ENCODE assay signal across 29 mouse cellular contexts in the genomic region with DNA sequence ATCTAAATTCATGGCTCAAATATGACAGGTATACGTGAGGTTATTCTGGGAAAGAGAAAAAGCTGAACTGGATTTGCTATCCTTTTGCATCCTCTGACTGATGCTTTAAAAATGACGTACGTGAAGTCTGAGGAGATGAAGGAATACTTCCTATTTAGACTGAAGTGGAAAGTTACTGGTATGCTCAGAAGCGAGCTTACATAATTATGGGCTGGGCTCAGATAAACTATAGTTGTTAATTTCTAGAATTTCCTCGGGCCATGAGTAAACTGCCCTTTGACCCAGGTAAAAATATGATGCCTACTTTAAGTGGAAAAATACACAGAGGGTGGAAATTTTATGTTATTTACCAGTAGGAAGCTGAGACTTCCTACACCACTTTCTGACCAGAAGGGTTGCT. TPM values are rescaled to one million over a fixed set of nuclear protein-coding genes. Genes with fewer than 3 reads are reported as not detected.
DNase-seq lines count a peak whose midpoint lies in the region; ATAC-seq and TF ChIP-seq lines count a peak whose summit lies in the region.
"Had no signal": no experiment of that assay in that cellular context is flagged by ENCODE, and none has a peak within 500 bp of the region (broad histone marks: within the 10 kb centered on the region; RNA-seq: fewer than 3 reads in every experiment).

No protein-coding gene starts in this region.

- H3K36me3 ChIP-seq in kidney, adult 2 months (ENCODE audit: control insufficient read depth, insufficient read depth, low read length) = no peaks in the 10 kb centered on the region
- H3K36me3 ChIP-seq in kidney, postnatal 0 days (ENCODE audit: insufficient read depth, low read length) = no peaks in the 10 kb centered on the region
- H3K36me3 ChIP-seq in liver, adult 2 months (ENCODE audit: control insufficient read depth, insufficient read depth, low read length) = no peaks in the 10 kb centered on the region
- H3K36me3 ChIP-seq in liver, embryonic 11.5 days (ENCODE audit: control insufficient read depth, insufficient read depth, low read length) = no peaks in the 10 kb centered on the region
- H3K36me3 ChIP-seq: embryonic facial prominence, embryonic 13.5 days; embryonic facial prominence, embryonic 15.5 days; forebrain, embryonic 10.5 days; forebrain, embryonic 12.5 days; G1E had no signal

- no peak overlapping the region for H3K4me2 ChIP-seq in kidney, postnatal 0 days (ENCODE audit: low read length)
- H3K4me2 ChIP-seq in liver, embryonic 11.5 days = no peak overlapping the region
- H3K4me2 ChIP-seq: embryonic facial prominence, embryonic 13.5 days; embryonic facial prominence, embryonic 15.5 days; forebrain, embryonic 12.5 days had no signal

- peaks cover 2% of the 10 kb centered on the region; the same call in 1 of the 2 replicates for H3K4me1 ChIP-seq in kidney, adult 2 months (ENCODE audit: control insufficient read depth, insufficient read depth, low read length)
- no peaks in the 10 kb centered on the region for H3K4me1 ChIP-seq in kidney, postnatal 0 days (replicated peaks; ENCODE audit: insufficient read depth, low read length)
- H3K4me1 ChIP-seq in liver, adult 2 months (ENCODE audit: control insufficient read depth, insufficient read depth, low read length) = no peaks in the 10 kb centered on the region
- no peaks in the 10 kb centered on the region for H3K4me1 ChIP-seq in liver, embryonic 11.5 days (replicated peaks; ENCODE audit: control insufficient read depth, insufficient read depth, low read length)
- H3K4me1 ChIP-seq: embryonic facial prominence, embryonic 13.5 days; embryonic facial prominence, embryonic 15.5 days; forebrain, embryonic 10.5 days; forebrain, embryonic 12.5 days had no signal

- no peaks in the 10 kb centered on the region for H3K27me3 ChIP-seq in kidney, adult 2 months (replicated peaks; ENCODE audit: control insufficient read depth, insufficient read depth, low read length)
- H3K27me3 ChIP-seq in kidney, postnatal 0 days (ENCODE audit: insufficient read depth, low read length) = no peaks in the 10 kb centered on the region
- no peaks in the 10 kb centered on the region for H3K27me3 ChIP-seq in liver, adult 2 months (ENCODE audit: control insufficient read depth, insufficient read depth, low read length)
- H3K27me3 ChIP-seq in liver, embryonic 11.5 days (replicated peaks; ENCODE audit: control insufficient read depth, insufficient read depth, low read length) = no peaks in the 10 kb centered on the region
- H3K27me3 ChIP-seq: CH12.LX; embryonic facial prominence, embryonic 13.5 days; embryonic facial prominence, embryonic 15.5 days; forebrain, embryonic 12.5 days had no signal

- ATAC-seq in kidney, postnatal 0 days (replicated peaks; ENCODE audit: low FRiP score, low read depth) = 0 out of 2 replicates have a peak, but pooled peaks have one; percentile 25
- no peak for ATAC-seq in liver, embryonic 11.5 days (replicated peaks; ENCODE audit: low FRiP score)
- ATAC-seq: CD4-positive, CD25-positive, alpha-beta regulatory T cell, adult 4 months; forebrain, embryonic 14.5 days; forebrain, embryonic 16.5 days had no signal

- peak; percentile 60 for DNase-seq in kidney, adult 2 months
- no peak for DNase-seq in kidney, adult 11 months
- peak; percentile 52 for DNase-seq in kidney, postnatal 0 days (ENCODE audit: low spot score)
- DNase-seq in kidney, postnatal 25 days = no peak
- DNase-seq in liver, adult 2 months (ENCODE audit: extremely low read depth, low read depth, low spot score) = peak; percentile 10
- no peak for DNase-seq in liver, embryonic 11.5 days (ENCODE audit: low spot score)
- no peak for DNase-seq in B cell, adult 2 months
- DNase-seq: adrenal gland, adult 2 months; adrenal gland, postnatal 10 days; adrenal gland, postnatal 25 days; cerebellum, adult 11 months; cerebellum, adult 18-20 months; cerebellum, adult 8-10 months; cerebellum, adult 9-11 months; cerebellum, postnatal 14 days; cerebellum, postnatal 36 days; embryo, embryonic 11 days had no signal

- no peak overlapping the region for H3K9ac ChIP-seq in kidney, postnatal 0 days (ENCODE audit: low read depth, low read length)
- no peak overlapping the region for H3K9ac ChIP-seq in liver, adult 2 months (ENCODE audit: low read depth, low read length)
- no peak overlapping the region for H3K9ac ChIP-seq in liver, embryonic 11.5 days (ENCODE audit: low read depth, low read length)
- H3K9ac ChIP-seq: embryonic facial prominence, embryonic 13.5 days; embryonic facial prominence, embryonic 15.5 days; forebrain, embryonic 12.5 days had no signal

- no peak for TF ChIP-seq CTCF in kidney, adult 2 months (conservative IDR thresholded peaks at IDR 0.05; ENCODE audit: insufficient read depth, insufficient read length, low read depth, low read length)
- no peak for TF ChIP-seq CTCF in kidney, postnatal 0 days (IDR thresholded peaks at IDR 0.05; ENCODE audit: low read depth)
- no peak for TF ChIP-seq CTCF in liver, adult 2 months (IDR thresholded peaks at IDR 0.05; ENCODE audit: low read depth, low read length)

- TF ChIP-seq POLR2A in kidney, adult 2 months (IDR thresholded peaks at IDR 0.05; ENCODE audit: low read depth, low read length) = no peak
- no peak for TF ChIP-seq POLR2A in liver, adult 2 months (IDR thresholded peaks at IDR 0.05; ENCODE audit: extremely low read depth, insufficient read depth, low read length)

- H3K27ac ChIP-seq in kidney, adult 2 months (ENCODE audit: insufficient read depth, low read depth, low read length) = peak overlapping the region; percentile 77
- H3K27ac ChIP-seq in kidney, postnatal 0 days = 0 out of 2 replicates have a peak overlapping the region, but pooled peaks have one; percentile 13
- H3K27ac ChIP-seq in liver, adult 2 months (replicated peaks; ENCODE audit: insufficient read depth, low read depth, low read length) = no peak overlapping the region
- no peak overlapping the region for H3K27ac ChIP-seq in liver, embryonic 11.5 days (ENCODE audit: low read depth, low read length)
- H3K27ac ChIP-seq: embryonic facial prominence, embryonic 13.5 days; embryonic facial prominence, embryonic 15.5 days; forebrain, embryonic 10.5 days; forebrain, embryonic 12.5 days had no signal

- WGBS in kidney, adult 2 months = 48% methylated on average over 5 of the region's 5 CpGs
- 62% methylated on average over 5 of the region's 5 CpGs for WGBS in kidney, postnatal 0 days
- 74% methylated on average over 5 of the region's 5 CpGs for whole genome bisulfite sequencing in liver, adult 2 months
- WGBS in liver, embryonic 11.5 days = 84% methylated on average over 5 of the region's 5 CpGs

- H3K9me3 ChIP-seq in kidney, postnatal 0 days (replicated peaks; ENCODE audit: low read length) = no peaks in the 10 kb centered on the region
- no peaks in the 10 kb centered on the region for H3K9me3 ChIP-seq in liver, embryonic 11.5 days (ENCODE audit: control insufficient read depth, low read length)
- H3K9me3 ChIP-seq: embryonic facial prominence, embryonic 13.5 days; embryonic facial prominence, embryonic 15.5 days; forebrain, embryonic 10.5 days; forebrain, embryonic 12.5 days; G1E had no signal

- H3K79me2 ChIP-seq in liver, adult 2 months (ENCODE audit: control insufficient read depth, insufficient read depth, low read length) = no peaks in the 10 kb centered on the region

- H3K4me3 ChIP-seq in kidney, adult 2 months (ENCODE audit: insufficient read depth, low read depth, low read length) = no peak overlapping the region
- no peak overlapping the region for H3K4me3 ChIP-seq in kidney, postnatal 0 days (replicated peaks; ENCODE audit: low read depth, low read length)
- H3K4me3 ChIP-seq in liver, adult 2 months (ENCODE audit: insufficient read depth, low read depth, low read length) = no peak overlapping the region
- no peak overlapping the region for H3K4me3 ChIP-seq in liver, embryonic 11.5 days (ENCODE audit: low read depth, low read length)
- H3K4me3 ChIP-seq: embryonic facial prominence, embryonic 13.5 days; embryonic facial prominence, embryonic 15.5 days; erythroblast, embryonic 14.5 days; forebrain, embryonic 10.5 days; forebrain, embryonic 12.5 days had no signal

RNA-seq across cellular contexts. Expression of gene Ranbp3l, which starts 26.9 kb away (rescaled TPM):
- 17.8 and 26.1 TPM in 2 replicates for polyA plus RNA-seq in kidney, adult 2 months (2012; rRNA removed)
- 37.8 and 43.2 TPM in 2 replicates for polyA plus RNA-seq in kidney, postnatal 0 days (2015; fragmentation: Nextera tagmentation; extraction: Ambion mirVana)
- total RNA-seq in liver, adult 2 months (2014; rRNA removed) = 1.8 and 3.5 TPM in 2 replicates
- polyA plus RNA-seq in liver, adult 2 months (2012; rRNA removed) = 0.32 and 0.55 TPM in 2 replicates
- 0.06 and 0.27 TPM in 2 replicates for polyA plus RNA-seq in liver, embryonic 11.5 days (2014; fragmentation: Nextera tagmentation; extraction: Ambion mirVana)
- total RNA-seq: adrenal gland, adult 2 months; adrenal gland, postnatal 25 days; CH12.LX; common myeloid progenitor, adult 5-6 weeks had no signal
- polyA plus RNA-seq: adrenal gland, adult 2 months; embryonic facial prominence, embryonic 11.5 days; erythroblast, embryonic 14.5 days; G1E had no signal

Comparison
In these comparisons a context has a peak if more than half of its experiments do, and no peak if none do; other contexts are left out.
1. DNase-seq: peak in kidney, adult 2 months (single experiment), kidney, postnatal 0 days (single experiment) and liver, adult 2 months (single experiment); none in kidney, adult 11 months (single experiment), kidney, postnatal 25 days (0 of 2), liver, embryonic 11.5 days (single experiment) and B cell, adult 2 months (0 of 2).
2. H3K27ac ChIP-seq: peak in kidney, adult 2 months (single experiment) and kidney, postnatal 0 days (single experiment); none in liver, adult 2 months (single experiment) and liver, embryonic 11.5 days (single experiment).
3. RNA of gene Ranbp3l, which starts 26.9 kb away (polyA plus RNA-seq): 37.8 to 43.2 TPM in kidney, postnatal 0 days and 17.8 to 26.1 TPM in kidney, adult 2 months; 0.32 to 0.55 TPM in liver, adult 2 months and 0.06 to 0.27 TPM in liver, embryonic 11.5 days; every median in the first group is over 10 times any median in the second.